Mouse (Mus musculus) embryo, embryonic 10.5 days (tissue): ENCODE data around the gene Hist1h2bm.
A peak's percentile ranks its signal among the peaks of the same experiment; 100 is the strongest.

ENCODE experiments used
- DNase-seq: peaks from one replicate; pipeline ENCODE4 v3.0.0-alpha.2; 2015; ENCODE audit warnings: low spot score

The Hist1h2bm gene

DNA sequence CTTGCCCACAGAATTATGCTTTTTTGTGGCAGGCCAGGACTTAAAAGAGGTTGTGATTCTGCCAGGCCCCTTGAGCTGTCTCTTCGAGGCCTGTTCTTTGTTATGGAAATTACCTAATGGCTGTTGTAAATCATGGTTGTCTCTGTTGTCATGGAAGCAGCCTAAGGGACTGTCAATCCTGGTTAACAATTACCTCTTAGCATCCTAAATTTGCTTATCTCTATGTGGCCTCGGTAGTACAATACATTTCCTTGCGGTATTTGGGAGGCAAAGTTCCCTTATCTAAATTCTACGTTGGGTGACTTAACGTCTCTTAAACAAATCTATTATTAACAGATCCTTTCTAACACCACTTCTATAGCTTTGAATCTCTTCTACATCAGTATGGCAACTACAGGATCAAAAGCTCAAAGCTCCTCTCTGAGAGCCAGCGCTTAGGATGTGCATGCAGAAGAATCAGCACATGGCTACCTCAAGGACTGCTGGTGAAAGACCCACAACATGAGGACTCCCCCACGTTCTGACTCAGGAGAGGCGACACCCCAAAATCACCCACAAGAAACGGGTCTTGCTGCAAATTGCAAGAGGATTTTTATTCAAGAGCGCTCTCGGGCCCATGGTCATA, 6.2 kb downstream of the Hist1h2bm start:
- peak; percentile 79 for DNase-seq

DNA sequence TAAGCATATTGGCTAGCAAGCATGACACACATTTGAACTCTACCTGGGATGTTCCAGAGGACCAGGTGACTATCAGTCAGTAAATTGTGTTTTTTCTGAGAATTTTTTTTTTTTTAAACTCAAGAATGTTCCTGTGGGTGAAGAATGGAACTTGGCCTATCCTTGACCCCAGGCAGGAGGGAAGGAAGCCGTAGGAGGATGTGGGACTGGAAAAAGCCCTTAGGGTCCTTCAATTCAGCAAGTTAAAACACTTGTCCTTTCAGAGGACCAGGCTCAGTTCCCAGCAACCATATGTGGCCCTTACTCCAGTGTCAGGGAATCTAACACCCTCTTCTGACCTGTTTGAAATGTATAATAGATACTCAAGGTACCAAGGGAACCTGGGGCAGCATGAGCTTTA, 7.7 kb downstream of the Hist1h2bm start:
- no peak for DNase-seq

DNA sequence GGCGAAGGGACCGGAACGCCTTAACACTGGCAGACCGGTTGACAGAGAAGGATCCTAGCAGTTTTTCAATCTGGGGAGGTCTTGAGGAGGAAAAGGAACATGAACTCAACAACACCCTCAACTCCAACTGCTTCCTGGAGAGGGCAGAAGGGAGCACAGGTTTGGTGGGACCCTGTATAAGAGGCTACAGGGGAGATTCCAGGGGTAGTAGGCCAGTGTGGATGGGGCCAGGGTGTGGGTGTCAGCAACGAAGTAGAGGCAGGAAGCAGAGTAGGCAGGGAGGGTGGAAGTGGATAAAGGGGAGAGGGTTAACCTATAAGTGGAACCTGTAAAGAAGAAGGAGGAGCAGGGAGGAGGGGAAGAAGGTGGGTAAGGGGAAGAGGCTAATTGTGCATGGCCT, 11.6 kb downstream of the Hist1h2bm start:
- peak; percentile 62 for DNase-seq

DNA sequence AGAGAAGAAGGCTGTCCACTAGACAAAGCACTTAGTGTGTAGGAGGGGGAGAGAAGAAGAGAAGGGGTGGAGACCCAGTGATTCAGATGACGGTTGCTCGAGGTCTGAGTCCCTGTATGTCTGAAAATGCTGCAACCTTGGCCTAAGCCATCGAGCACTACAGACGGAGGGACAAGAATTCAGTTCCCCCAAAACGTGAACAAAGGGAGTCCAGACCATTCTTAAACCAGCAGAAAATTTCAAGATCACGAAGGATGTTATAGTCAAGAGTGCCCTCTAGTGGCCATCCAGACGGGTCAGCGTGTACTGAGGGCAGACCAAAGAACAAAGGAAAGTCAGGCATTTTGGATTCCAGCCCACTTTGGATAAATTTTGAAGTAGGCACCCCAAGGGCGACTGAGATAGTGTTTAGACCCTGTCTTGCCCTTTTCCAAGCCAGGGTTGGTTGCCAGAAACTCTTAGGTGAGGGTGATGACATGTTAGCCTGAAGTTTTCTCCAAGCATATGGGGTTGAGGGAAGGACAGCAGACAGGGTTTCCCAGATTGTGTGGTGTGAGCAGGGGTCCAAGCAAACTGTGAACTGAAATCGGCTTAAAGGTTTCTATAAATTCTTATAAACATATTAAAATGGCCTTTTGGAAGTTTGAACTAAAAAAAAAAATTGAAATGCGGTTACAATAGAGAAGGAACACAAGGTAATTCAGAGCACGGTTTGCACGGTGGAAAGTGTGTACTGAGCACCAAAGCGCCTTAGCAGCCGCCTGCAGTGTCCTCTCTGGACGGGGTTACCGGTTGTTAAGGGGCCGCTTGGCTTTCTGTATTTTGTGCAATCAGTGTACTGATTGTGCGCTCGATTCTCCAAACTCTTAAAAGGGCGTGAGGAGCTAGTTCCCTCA, 12.4 kb downstream of the Hist1h2bm start:
- peak; percentile 97 for DNase-seq

DNA sequence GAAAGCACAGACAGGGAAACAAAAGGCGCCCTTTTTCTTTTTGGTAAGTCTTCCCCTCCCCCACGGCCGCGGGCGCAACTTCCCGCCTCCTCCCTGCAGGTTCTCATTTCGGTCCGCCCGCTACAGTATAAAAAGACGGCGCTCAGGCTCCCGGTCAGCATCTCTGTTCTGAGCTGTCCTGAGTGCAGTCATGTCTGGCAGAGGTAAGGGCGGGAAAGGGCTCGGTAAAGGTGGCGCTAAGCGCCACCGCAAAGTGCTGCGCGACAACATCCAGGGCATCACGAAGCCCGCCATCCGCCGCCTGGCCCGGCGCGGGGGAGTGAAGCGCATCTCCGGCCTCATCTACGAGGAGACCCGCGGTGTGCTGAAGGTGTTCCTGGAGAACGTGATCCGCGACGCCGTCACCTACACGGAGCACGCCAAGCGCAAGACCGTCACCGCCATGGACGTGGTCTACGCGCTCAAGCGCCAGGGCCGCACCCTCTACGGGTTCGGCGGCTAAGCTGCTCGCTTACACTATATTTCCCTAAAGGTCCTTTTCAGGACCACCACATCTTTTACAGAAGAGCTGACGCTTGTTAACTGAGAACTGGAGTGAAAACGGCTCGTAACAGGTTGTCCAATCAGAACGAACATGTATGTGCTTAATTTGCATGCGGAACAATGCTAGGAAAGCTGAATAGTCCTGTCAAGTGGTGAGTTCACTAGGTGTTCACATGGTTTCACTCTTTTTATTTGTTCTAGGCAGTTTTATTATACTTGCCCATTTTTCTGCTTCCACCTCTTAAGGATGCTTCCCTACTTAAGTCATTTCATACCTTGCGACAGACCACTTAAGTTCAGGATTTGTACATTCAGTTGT, 13.3 kb downstream of the Hist1h2bm start, which contains the start of gene Hist1h4j:
TSS of gene Hist1h4j (plus strand) at position 159 of the 862 bp plus-strand sequence.
- peak; percentile 96 for DNase-seq

DNA sequence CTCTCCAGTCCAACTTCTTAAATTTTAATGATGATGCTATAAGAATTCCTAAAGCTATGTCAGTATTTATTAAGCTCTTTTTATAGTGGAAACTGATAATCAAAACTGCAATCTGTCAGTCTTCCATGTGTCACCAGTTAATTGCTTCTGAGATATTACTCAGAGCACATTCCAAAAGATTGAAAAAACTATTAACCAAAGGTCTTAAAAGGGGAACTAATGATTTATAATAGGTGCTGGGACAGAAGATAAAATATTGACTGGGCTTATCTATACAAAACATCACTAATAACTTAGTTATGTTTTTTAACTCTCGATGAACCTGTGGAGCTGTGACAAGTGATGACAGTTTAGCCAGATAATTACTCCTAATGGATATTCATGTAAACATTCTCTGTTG, 23.2 kb downstream of the Hist1h2bm start:
- no peak for DNase-seq

DNA sequence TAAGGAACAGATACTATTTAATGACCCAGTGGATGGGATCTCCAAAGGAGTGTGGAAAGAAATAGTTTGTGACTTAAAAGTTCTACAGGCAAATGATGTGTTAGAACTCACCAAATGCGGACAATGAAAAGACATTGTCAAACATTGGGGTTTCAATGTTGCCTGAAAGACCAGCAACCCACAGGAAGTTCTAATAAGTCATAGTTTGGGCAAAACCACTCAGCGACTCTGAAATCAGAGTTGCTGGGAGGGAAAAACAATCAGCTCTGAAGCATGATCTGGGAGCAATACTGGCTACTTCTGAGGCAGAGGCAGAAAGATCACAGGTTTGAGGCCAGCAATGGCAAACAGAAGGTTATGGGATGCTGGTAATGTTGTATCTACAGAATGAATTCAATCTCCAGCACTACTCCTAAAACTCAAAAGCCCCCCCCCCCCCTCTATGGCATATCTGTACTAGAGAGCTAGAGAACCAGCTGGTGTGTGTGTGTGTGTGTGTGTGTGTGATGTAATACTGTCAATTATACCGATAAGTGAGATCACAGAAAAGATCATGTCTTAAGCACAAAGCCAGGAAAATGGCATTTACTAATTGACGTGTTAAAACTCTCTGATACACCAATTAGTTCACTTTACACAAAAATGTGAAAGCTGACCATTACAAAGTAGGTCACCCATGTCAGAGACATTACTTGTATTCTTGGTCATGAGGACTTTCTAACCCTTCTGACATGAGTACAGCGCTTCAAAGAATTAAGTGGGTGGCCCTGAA, 27.7 kb downstream of the Hist1h2bm start:
- DNase-seq = peak; percentile 76

DNA sequence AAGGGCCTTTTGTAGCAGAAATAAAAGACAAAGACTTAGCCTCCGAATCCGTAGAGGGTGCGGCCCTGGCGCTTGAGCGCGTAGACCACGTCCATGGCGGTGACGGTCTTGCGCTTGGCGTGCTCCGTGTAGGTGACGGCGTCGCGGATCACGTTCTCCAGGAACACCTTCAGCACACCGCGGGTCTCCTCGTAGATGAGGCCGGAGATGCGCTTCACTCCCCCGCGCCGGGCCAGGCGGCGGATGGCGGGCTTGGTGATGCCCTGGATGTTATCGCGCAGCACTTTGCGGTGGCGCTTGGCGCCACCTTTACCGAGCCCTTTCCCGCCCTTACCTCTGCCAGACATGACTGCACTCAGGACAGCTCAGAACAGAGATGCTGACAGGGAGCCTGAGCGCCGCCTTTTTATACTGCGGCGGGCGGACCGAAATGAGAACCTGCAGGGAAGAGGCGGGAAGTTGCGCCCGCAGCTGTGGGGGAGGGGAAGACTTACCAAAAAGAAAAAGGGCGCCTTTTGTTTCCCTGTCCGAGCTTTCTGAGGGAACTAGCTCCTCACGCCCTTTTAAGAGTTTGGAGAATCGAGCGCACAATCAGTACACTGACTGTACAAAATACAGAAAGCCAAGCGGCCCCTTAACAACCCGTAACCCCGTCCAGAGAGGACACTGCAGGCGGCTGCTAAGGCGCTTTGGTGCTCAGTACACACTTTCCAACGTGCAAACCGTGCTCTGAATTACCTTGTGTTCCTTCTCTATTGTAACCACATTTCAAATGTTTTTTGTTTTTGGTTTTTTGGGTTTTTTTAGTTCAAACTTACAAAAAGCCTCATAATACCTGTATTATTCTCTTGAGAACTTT, 28.5 kb downstream of the Hist1h2bm start, which contains the start of gene Hist1h4k:
TSS of gene Hist1h4k (minus strand) at position 347 of the 859 bp plus-strand sequence.
- peak; percentile 97 for DNase-seq

DNA sequence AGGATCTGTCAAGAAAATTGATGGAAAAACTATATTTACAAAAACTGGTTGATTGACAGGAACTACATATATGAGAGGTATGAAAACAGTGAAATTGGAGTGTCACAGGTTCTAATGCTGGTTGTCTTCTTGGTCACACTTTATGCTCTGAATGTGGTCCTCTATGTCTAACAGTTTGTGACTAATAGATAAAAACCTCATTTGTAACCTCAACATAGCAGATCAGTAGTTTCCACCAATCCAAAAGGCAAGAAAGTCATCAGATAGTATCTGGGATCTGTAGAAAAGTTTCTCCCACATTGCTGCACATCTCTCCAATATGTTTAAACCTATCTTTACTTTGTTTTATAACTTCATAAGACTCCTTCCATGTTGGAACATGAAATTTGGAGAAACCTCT, 29.6 kb downstream of the Hist1h2bm start:
- DNase-seq = peak; percentile 18

DNA sequence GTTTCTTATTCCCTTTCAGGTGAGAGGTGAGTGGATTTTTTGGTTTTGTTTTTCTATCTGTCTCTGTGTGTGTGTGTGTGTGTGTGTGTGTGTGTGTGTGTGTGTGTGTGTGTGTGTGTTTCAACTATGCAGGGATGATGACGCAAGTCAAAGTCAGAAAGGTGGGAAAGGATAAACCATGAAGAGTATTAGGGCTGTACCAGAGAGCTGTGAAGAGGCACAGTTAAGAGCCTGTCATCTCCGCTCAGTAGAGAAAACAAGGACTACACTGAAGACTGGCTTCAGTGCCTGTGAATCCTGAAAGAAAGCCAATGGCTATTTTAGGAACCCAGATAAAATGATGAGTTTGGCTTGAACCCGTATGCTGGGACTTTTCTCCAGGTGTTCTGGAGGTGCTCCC, 30.0 kb downstream of the Hist1h2bm start:
- DNase-seq = peak; percentile 40

DNA sequence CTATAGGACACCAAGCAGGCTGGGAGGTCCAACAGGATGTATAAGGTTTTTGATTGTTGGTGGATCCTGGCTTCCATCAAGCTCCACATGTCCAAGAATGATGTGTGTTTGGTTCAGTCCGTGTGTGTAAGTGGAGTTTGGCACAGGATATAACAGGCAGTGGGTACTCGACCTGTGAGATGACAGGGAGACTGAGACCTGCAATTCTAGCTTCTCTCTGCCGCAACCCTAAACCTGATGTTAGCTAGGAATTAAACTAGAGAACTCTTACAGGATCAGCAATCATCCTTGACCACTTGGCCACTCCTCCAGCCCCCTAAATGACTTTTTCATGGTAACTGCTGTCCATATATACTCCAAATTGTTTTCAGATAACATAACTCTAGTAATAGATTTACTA, 30.5 kb downstream of the Hist1h2bm start:
- peak; percentile 59 for DNase-seq

DNA sequence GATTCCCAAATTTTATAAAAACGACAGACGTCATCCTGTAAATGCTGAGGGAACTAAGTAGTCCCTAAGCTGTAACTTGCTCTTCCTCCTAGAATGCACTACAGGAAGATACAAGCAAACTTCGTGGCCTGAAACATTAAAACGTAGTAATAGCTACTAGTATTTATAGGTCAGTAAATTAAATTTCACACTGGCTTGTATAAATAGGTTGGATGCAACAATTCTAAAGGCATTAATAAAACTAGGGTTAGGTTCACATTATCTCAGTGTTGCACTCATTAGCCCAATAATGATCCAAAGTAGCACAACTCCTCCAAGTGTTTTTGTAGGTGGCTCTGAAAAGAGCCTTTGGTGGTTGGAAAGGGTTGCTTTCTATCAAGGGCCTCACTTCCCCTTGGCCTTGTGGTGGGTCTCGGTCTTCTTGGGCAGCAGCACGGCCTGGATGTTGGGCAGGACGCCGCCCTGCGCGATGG, 31.2 kb downstream of the Hist1h2bm start:
- peak; percentile 75 for DNase-seq

DNA sequence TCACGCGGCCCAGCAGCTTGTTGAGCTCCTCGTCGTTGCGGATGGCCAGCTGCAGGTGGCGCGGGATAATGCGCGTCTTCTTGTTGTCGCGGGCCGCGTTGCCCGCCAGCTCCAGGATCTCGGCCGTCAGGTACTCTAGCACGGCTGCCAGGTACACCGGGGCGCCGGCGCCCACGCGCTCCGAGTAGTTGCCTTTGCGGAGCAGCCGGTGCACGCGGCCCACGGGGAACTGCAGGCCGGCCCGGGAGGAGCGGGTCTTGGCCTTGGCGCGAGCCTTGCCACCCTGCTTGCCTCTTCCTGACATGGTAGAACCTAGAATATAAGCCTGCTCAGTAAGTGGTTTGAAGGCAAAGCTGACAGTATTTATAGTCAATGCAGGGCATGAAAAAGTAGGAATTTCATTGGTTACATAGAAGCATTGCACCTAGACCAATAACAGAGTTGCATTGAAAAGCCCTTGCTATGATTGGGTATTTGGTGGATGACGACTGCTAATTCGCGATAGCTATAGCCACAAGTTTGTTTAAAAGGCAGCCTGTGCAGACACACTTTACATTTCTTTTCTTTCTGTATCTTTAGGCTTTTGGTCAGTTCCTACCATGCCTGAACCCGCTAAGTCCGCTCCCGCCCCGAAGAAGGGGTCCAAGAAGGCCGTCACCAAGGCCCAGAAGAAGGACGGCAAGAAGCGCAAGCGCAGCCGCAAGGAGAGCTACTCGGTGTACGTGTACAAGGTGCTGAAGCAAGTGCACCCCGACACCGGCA, 31.9 kb downstream of the Hist1h2bm start, which contains the start of the genes Hist1h2ak and Hist1h2bn:
TSS of gene Hist1h2ak (minus strand) at position 304 of the 762 bp plus-strand sequence.
TSS of gene Hist1h2bn (plus strand) at position 600 of the 762 bp plus-strand sequence.
- DNase-seq = peak; percentile 97

DNA sequence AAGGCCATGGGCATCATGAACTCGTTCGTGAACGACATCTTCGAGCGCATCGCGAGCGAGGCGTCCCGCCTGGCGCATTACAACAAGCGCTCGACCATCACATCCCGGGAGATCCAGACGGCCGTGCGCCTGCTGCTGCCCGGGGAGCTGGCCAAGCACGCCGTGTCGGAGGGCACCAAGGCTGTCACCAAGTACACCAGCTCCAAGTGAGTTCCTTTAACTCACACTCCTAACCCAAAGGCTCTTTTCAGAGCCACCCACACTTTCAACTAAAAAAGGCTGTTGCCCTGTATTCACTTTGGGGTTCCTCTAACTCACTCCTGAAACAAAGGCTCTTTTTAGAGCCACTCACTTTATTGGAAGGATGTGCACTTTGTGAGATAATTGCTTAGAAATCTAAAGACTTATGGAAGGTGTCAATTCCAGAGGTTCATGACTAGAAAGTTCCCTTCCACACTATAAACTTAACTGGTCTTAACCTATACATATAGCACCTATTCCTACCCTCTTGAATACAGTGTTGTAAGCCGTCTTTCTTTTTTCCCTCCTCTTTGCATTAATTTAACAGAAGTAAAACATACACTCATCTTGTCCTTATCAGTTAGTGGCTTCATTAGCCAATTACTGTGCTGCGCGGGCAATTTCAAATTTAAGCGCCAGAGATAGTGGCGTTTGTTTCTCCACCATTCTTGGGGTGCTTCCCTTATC, 32.6 kb downstream of the Hist1h2bm start:
- peak; percentile 77 for DNase-seq

DNA sequence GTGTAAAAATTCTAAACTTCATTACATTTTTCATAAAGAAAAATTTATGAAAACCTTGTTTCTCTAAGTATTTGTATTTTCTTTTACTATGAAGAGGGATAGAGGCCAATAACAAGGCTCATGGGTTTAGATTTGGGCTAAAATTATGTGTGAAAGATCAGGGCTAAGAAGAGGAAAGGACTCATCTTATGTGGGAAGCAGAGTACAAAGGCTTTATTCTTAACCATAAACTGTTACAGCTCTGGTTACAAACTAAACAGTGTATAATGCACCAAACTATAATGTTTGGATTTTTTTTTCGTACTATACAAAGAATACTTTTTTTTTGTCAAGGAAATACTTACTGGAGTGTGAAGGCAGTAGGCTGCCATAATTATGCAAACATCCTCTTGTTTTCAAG, 33.9 kb downstream of the Hist1h2bm start:
- DNase-seq = peak; percentile 33
